Mouse (Mus musculus) regulatory T cell (primary cell): ENCODE results near the gene Pdcd1lg2.

Experiments
- in situ Hi-C: fragments of 300-600 bp; cut with MboI, MseI; formaldehyde crosslinking; loops from one replicate; pipeline ENCODE4 v1.15.1; 2025; ENCODE audit warnings: high pct_unique_total_duplicates

Gene Pdcd1lg2

DNA sequence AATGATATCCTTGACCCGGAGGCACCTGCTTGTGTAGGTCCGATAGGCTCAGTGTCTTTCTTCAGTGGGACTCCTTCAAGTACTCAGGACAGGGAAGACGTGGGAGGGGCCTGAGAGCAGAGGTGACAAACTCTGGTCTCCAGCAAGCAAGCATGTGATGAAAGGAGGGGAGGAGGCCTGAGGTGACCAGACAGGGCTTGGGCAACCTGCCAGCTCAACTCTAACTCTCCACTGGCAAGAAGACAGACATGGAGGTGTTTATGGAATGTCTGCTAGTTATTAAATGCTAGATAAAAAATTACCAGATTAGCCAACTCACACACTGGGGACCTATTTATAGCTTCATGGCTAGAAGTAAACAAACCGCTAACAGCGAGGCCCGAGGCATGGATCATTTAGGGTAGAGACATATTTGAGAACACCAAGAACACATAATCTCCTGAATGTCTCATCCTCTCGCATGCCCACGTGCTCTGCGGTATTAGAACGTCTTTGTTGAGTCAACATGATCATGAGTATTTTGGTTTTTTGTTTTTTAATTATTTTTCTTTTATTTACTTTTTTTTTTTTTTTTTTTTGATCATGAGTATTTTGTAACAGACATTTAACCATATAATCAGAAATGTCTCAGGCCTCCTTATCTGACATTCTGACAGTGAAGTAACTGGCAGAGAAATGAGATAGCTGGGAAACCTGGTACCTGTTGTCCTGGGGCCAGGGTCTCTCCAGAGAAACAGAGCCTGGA is 58.4 kb downstream of the Pdcd1lg2 start:
- in situ Hi-C loops: no loop called here

DNA sequence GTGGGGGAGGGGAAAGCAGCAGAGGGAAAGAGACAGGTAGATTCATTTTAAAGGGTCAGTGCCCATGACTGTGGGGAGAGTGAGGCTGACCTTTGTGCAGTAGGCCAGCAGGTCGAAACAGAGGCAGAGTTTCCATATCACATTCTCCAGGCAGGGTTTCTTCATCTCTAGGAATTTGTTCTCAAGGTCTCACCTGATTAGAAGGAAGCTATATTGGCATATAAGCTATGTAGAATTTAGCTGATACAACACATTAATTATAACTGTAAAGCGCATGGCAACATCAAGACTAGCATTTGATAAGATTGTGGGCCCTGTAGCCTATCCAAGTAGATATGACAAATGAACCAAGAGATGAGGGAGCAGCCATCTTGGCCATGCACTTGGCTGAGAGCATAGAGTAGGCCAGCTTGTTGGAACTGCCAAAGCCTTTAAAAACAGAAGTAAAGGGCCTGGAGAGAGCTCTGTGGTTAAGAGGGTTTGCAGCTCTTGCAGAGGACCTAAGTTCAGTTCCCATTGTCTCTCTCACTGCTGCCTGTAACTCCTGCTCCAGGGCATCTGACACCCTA is 59.1 kb downstream of the Pdcd1lg2 start:
- in situ Hi-C loops: no loop called here

- in situ Hi-C loops: no loop called here
Measured at GRCm38 (mm10) chr19:29470652-29471051, 59.9 kb downstream of the Pdcd1lg2 start.

GRCm38 (mm10) chr19:29472424-29472823 is 61.7 kb downstream of the Pdcd1lg2 start:
- in situ Hi-C loops: no loop called here

GRCm38 (mm10) chr19:29472946-29473345 is 62.2 kb downstream of the Pdcd1lg2 start:
- in situ Hi-C loops: no loop called here

- in situ Hi-C loops: no loop called here
Measured at GRCm38 (mm10) chr19:29474803-29475202, 64.1 kb downstream of the Pdcd1lg2 start.

DNA sequence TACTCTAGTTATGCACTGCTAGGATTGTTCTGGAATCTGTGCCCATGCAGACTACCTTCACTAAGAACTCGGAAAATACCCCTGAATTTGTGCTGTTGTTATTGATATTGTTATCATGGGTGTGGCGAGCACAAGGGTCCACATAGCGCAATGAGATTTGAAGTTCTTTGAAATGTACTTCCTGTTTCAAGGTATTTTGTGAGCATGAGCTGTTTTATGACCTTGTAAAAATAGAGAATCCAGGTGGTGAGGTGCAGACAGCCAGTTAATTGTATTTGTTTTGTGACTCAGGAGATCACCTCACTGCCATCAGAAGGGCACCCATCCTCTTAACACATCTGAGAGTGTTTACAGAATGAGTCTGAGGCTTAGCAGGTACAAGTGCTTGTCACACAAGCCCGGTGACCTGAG is 64.5 kb downstream of the Pdcd1lg2 start:
- in situ Hi-C loops: no loop called here

DNA sequence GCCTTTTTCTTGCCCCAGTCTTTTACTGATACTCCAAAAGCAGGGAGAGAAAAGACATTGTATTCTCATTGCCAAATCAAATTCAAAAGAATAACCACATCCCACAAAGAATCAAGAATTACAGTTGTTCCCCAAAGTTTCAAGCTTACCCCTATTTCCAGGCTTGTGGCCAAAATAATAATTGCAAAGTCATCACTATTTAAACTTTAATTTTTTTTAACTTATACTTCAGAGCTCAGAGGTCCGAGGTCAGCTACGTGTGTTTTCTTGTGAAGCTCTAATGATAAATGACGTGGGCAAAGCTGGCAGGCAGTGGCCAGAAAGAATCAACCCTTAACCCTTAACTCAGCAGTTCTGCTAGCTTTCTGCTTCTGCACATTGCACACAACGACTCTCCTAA is 67.9 kb downstream of the Pdcd1lg2 start:
- in situ Hi-C loops: no loop called here

GRCm38 (mm10) chr19:29481578-29481977 is 70.9 kb downstream of the Pdcd1lg2 start:
- in situ Hi-C loops: no loop called here

- in situ Hi-C loops: no loop called here
Measured at GRCm38 (mm10) chr19:29482148-29482547, 71.4 kb downstream of the Pdcd1lg2 start.

DNA sequence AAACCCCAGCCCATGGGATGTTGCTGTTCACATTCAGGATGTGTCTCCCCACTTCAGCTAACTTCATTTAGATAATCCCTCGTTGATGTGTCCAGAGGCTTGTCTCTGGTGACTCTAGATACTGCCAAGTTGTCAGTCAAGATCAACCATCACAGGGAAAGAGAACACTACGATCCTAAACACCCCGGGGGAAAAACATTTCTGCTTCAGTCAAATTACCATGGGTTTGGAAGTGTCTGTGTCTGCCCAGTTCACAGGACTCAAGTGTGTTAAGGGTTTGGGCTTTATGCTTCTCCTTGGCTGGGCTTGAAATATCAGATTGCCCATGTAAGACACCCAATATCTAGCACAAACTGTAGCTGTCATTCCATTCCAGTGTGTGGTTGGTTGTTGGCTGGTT is 71.9 kb downstream of the Pdcd1lg2 start:
- in situ Hi-C loops: no loop called here

DNA sequence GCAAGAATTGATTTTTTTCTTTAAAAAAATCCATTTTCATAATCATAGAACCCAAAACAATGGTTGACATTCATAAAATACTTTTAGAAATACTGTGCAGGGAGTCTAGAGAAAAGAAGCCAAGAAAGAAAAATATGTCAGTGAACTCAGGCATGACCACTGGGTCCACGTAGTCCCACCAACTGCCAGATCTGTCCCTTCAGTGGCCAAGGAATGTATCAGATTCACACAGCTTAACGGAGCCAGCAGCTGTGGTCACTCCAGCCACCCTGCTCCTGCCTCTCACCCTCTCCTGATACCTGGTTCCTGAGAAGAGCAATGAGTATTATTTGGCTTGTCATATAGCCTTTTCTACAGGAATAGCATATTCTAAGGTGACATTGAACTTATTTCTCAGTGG is 72.7 kb downstream of the Pdcd1lg2 start:
- in situ Hi-C loops: no loop called here

- in situ Hi-C loops: no loop called here
Measured at GRCm38 (mm10) chr19:29484537-29484936, 73.8 kb downstream of the Pdcd1lg2 start.

DNA sequence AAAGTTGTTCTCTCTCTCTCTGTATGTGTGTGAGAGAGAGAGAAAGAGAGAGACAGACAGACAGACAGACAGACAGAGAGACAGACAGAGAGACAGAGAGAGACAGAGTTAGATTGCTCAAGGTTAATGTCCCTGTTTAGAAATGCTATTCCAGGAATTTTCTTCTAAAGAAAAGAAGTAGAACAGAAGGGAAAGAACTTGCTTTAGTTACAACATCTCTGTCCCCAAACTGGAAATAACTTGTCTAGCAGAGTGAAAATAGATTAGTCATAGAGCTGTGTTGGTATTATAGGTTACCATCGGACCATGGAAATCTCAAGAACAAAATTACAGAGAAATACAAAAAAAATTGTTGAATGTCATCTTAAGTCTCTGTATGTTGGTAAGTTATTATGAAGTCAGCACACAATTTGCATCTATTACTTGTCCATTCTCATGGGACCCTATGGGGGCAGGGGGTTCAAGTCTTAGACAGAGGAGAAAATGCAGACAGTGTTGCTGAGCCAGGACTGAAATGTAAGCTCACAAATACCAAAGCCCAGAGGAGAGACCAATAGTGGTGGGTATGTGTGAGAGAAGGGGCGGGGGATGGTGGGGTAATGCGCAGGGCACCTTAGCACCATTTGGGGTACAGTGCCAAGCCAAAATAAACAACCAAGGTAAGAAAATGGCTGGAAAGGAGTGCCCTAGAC is 74.7 kb downstream of the Pdcd1lg2 start:
- in situ Hi-C loops: no loop called here

- in situ Hi-C loops: no loop called here
Measured at GRCm38 (mm10) chr19:29486545-29487206, 76.0 kb downstream of the Pdcd1lg2 start.

- in situ Hi-C loops: no loop called here
Measured at GRCm38 (mm10) chr19:29487326-29488072, 76.8 kb downstream of the Pdcd1lg2 start.

DNA sequence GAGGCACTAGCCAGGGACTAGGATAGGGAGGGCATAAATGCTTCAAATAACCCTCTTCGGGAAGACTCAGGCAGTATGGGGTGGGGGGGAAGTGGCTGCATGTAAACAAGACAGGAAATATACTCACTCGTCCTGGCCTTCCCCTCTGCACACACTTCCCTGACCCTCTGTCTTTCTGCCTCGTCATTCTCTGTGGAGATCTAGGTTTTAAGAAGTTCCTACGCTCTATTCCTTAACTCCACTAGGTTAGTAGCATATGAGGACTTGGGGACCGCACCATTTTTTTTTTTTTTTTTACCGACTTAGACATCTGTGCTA is 77.3 kb downstream of the Pdcd1lg2 start:
- in situ Hi-C loops: no loop called here

DNA sequence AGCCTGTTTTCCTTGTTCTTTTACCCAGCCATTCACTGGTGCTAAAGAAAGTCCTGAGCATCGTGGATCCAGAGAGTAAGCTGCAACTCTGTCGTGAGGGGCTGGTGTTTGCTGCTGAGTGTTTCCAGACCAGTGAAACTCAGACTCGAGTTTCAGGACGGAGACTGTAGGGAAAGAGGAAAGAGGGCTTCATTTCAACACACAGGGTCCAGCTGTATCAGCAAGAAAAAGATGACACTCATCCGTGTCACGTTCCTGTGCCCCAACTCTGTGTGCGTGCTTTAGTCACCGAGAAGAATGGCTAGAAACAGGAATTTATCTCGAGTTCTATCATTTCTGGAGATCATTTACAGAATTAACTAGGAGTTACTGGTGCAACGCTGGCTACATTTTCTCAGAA is 77.7 kb downstream of the Pdcd1lg2 start:
- in situ Hi-C loops: no loop called here

GRCm38 (mm10) chr19:29489785-29490284 is 79.1 kb downstream of the Pdcd1lg2 start:
- in situ Hi-C loops: loop anchor here (5.0 kb wide), 1 partner anchor 33 kb away; no protein-coding TSS in a partner anchor

DNA sequence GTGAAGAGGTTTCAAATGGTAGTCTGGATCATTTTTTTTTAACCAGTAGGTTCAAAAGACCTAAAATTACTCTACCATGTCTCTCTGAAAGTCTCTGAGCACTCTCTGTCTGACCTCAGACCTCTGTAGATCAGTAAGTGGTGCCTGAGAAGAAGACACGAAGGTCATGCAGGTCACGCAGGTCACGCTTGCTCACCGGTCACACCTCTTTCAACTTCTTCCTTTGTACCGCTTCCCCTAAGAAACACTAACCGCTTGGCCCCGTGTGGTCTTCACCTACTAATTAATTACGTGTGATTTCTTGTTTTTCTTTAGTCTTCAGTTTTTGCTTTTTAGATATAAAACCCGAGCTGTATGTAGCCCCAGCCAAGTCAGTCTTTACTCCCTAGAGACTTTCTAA is 80.7 kb downstream of the Pdcd1lg2 start:
- in situ Hi-C loops: loop anchor here (5.0 kb wide), 1 partner anchor 34 kb away; no protein-coding TSS in a partner anchor

DNA sequence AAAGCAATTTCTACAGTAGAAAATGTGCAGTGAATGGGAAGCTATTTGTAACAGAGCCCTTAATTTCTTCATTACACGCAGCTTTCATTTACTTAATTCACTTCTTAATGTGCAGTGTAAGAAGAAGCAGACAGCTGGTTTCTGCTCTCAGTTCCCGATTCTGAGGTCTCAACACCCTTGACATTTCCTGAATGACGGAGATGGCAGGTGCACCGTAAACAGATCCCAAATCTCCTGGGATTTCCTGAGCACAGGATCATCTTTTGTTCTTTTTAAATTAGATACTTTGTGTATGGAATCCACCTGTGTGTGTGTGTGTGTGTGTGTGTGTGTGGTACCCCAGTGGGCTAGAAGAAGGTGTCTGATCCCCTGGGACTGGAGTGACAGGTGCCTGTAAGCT is 83.7 kb downstream of the Pdcd1lg2 start:
- in situ Hi-C loops: loop anchor here (5.0 kb wide), 1 partner anchor 37 kb away; no protein-coding TSS in a partner anchor
